Mouse (Mus musculus) erythroblast, embryonic 14.5 days (primary cell): ENCODE results near the gene Gm5039.

ENCODE experiments used
- GATA1 ChIP-seq: IDR thresholded peaks from 2 replicates; pipeline ENCODE4 v1.6.1; 2012; ENCODE audit warnings: low read length, inconsistent platforms, mixed read lengths
- TAL1 ChIP-seq: IDR thresholded peaks from 3 replicates; pipeline ENCODE4 v1.6.1; 2012; ENCODE audit warnings: low read length, inconsistent platforms, mixed read lengths

DNA sequence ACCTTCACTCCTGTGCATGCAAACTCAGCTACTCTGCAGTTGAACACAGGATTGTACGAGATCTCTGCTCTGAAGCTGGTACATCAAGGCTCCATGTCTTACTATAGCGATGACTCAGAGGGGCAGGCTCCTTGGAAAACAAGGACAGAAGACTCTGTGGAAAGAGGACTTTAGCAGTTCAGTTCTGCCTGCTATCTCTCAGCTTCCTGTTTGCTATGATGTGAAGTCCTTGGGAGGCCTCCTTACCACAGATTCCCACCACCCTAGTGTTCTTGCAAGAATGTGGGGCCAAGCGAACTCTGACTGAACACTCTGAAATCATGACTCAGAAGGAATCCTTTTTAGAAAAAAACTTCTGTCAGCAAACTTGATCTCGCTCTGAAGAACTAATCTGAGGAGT lies 44.8 kb upstream of the Gm5039 start:
- TF ChIP-seq TAL1 (no peak), GATA1 (no peak)
